Mouse (Mus musculus): ENCODE results near the gene Snx4.

The Snx4 gene

GRCm38 (mm10) chr16:33271824-33272223, 20.6 kb downstream of the Snx4 start:
- DNase-seq, result no peak

- DNase-seq, result no peak
These were observed 31.8 kb downstream of the Snx4 start for GRCm38 (mm10) chr16:33283079-33283478.

GRCm38 (mm10) chr16:33288536-33288935, 37.3 kb downstream of the Snx4 start:
- no peak for DNase-seq

- DNase-seq, result peak; percentile 15
These were observed 38.7 kb downstream of the Snx4 start for GRCm38 (mm10) chr16:33289981-33290380.

- DNase-seq, result no peak
These were observed 41.0 kb downstream of the Snx4 start for GRCm38 (mm10) chr16:33292241-33292640.

- DNase-seq, result no peak
These were observed 43.4 kb downstream of the Snx4 start for GRCm38 (mm10) chr16:33294681-33295080.

- no peak for DNase-seq
These were observed 44.1 kb downstream of the Snx4 start for GRCm38 (mm10) chr16:33295321-33295720.

GRCm38 (mm10) chr16:33297493-33297892, 46.3 kb downstream of the Snx4 start:
- no peak for DNase-seq

- peak; percentile 51 for DNase-seq
These were observed 55.4 kb downstream of the Snx4 start for GRCm38 (mm10) chr16:33306633-33307070.

- no peak for DNase-seq
These were observed 56.5 kb downstream of the Snx4 start for GRCm38 (mm10) chr16:33307761-33308160.

- DNase-seq, result no peak
These were observed 57.8 kb downstream of the Snx4 start for GRCm38 (mm10) chr16:33309066-33309465.

- no peak for DNase-seq
These were observed 64.4 kb downstream of the Snx4 start for GRCm38 (mm10) chr16:33315611-33316010.

GRCm38 (mm10) chr16:33317646-33318045, 66.4 kb downstream of the Snx4 start:
- no peak for DNase-seq

- no peak for DNase-seq
These were observed 66.8 kb downstream of the Snx4 start for GRCm38 (mm10) chr16:33318059-33318458.

- no peak for DNase-seq
These were observed 74.6 kb downstream of the Snx4 start for GRCm38 (mm10) chr16:33325704-33326455.

GRCm38 (mm10) chr16:33326589-33326988, 75.3 kb downstream of the Snx4 start:
- no peak for DNase-seq

- no peak for DNase-seq
These were observed 75.9 kb downstream of the Snx4 start for GRCm38 (mm10) chr16:33327101-33327500.

- no peak for DNase-seq
These were observed 81.8 kb downstream of the Snx4 start for GRCm38 (mm10) chr16:33333015-33333414.

GRCm38 (mm10) chr16:33337177-33337576, 85.9 kb downstream of the Snx4 start:
- DNase-seq, result peak; percentile 95

GRCm38 (mm10) chr16:33337681-33338080, 86.4 kb downstream of the Snx4 start:
- DNase-seq, result no peak

- DNase-seq, result no peak
These were observed 87.2 kb downstream of the Snx4 start for GRCm38 (mm10) chr16:33338492-33338891.

- DNase-seq, result no peak
These were observed 88.2 kb downstream of the Snx4 start for GRCm38 (mm10) chr16:33339476-33339875.

GRCm38 (mm10) chr16:33342356-33342755, 91.1 kb downstream of the Snx4 start:
- DNase-seq, result no peak

- no peak for DNase-seq
These were observed 91.9 kb downstream of the Snx4 start for GRCm38 (mm10) chr16:33343106-33343505.

GRCm38 (mm10) chr16:33343601-33344000, 92.4 kb downstream of the Snx4 start:
- no peak for DNase-seq

Measured in cerebellum, adult 11-12 months (tissue).